Mouse (Mus musculus): ENCODE measurements around the gene Gm47791. TPM values are rescaled to one million over a fixed set of nuclear protein-coding genes. Genes with fewer than 3 reads are reported as not detected.
A peak's percentile ranks its signal among the peaks of the same experiment; 100 is the strongest.

The Gm47791 gene
- not detected for total RNA-seq (2022)

DNA sequence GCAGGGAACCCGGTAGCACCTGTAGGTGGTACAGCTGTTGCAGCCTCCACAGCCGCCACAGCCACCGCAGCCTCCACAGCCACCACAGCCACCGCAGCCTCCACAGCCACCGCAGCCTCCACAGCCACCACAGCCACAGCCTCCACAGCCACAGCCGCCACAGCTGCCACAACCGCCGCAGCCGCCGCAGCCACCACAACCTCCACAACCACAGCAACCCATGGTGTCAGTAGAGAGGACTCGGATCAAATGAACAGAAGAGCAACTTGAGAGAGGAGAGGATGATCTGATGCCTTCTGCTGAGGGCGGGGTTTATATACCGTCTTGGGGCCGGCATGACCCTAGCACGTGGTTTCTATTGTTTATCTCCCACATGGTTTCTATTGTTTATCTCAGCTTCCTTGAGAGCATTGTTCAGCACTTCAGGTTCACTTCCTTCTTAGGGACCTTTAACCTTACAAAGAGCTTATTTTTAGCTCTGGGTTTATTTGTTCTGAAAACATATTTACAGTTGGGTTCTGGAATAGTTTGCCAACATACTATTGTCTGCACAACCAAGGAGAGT, at the start of gene Gm47791:
Gene Gm47791, minus strand, starts transcription at position 222 of the 565 bp plus-strand sequence.
- no peak for DNase-seq (ENCODE audit: low spot score in 2 of 2)

DNA sequence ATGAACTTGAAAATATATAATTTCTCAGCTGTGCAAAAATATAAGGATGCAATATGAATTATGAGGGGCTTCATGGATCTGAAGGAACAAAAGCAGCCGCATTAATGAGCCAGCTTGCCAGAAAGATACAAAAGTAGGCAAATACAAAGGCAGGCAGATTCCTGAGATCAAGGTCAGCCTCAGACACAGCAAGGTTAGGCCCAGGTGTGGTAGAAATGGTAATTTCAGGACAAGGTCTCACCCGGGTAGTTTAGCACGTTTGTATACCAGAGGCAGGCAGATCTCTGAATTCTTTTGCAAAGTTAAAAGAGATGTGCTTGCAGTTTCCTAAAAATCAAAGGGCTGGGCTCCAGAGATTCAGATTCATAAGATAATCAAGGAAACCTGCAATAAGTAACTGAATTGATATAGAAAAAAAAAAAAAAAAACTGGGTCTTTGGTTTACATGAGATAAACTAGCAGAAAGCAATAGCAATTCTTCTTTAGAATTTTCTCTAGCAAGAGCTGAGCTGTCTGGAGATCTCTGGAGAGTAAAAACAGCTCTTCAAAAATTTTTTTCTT, 49.7 kb upstream of the Gm47791 start:
- no peak for DNase-seq (ENCODE audit: low spot score in 2 of 2)

DNA sequence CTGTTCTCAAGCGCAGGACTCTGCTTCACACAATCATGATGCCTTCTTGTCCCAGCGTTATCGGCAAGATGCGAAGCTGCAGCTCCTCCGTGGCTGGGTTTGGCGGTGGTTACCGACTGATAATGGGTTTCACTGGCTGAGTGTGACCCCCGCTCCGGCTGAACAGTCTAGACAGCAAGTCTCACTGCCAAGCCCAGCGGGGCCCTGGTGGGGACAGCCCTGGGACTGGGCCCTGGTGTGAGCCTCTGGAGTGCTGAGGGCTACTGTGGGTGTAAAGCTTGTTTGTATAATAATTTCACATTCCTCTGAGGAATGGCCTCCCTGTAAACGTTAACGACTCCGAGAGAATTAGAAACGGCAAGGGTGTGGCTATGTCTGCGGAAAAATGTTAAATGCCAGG, 49.1 kb upstream of the Gm47791 start:
- DNase-seq (ENCODE audit: low spot score in 2 of 2): no peak

DNA sequence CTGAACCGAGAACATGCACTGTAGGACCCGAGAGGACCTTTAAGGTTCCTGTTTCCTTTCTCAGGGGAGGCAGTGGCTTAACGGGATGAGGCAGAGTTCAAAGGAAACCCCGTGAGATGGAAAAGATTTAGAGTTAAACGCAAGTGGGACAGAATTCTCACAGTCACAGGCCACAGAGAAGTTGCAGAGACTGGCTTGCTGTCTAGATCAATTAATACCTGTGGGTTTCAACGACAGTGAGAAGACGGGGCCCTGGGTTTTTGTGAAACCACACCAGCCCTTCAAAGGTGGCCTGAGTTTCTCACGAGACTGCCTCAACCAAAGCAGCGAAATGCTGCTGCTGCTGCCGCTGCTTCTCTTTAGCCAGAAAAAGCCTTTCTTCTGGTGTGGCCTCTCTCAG, 48.3 kb upstream of the Gm47791 start:
- DNase-seq (ENCODE audit: low spot score in 2 of 2): no peak

DNA sequence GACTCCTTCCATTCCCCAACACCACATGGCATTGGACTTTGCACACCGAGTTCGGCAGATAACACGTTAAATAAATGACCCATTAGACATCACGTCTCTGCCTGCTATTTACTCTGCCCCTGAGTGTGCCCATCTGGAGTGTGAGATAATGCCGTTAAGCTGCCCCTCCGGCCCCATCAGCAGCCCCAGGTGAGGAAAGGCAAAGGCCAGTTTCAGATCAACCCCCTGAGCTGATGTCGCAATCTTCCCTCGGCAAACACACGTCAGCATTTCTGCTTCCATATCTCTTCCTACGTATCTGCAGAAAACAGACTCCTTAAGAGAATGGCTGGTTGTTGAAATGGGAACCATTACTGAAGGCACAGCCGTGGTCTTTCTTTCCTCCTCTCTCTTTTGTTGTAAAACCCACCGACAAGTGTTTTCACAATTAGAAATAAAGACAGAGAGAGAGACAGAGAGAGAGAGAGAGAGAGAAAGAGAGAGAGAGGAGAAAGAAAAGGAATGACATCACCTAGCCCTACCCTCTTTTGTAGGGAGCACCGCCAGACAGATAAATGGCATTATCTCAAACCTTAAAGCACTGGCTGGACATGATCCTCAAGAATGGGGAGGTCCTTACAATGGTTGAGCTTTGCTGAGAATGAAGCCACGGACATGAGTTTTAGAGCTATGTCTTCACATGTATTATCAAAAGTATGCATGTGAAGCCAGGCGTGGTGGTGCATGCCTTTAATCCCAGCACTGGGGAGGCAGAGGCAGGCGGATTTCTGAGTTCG, 45.1 kb upstream of the Gm47791 start:
- DNase-seq (ENCODE audit: low spot score in 2 of 2): no peak

DNA sequence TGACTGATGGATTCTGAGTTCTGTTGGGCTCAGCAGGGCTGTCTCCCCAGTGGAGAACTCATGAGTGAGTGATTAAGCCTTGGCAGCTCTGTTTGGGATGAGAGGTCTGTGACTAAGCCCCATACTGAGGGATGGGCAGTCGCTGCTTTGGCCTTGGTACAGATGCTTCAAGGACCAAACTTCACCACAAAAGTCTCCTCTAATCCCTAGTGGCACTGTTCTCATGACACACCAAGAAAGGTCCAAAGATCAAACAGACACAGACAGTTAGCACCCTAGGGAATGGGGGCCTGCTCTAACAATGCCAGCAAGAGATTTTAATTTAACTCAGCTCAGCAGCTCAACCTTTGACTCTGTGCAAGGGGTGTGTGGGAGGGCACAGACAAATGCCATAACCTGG, 40.7 kb upstream of the Gm47791 start:
- no peak for DNase-seq (ENCODE audit: low spot score in 2 of 2)

DNA sequence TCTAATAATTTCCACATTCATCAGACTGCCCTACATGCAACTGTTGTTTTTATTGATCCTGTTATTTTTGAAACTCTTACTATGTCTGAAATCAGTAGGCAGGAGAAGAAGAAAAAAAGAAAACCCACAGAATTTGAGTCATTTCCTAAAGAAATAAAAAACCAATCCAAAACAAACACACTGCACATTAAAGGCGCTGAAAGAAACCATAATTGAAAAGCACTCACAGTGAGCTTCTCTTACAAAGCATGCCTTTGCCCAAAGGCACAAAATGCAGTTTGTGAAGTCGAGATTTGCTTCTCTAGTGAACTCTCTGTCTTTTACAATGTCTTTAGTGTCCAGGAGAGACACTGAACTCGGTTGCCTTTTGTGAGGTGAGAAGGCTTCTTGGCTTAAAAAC, 37.5 kb upstream of the Gm47791 start:
- no peak for DNase-seq (ENCODE audit: low spot score in 2 of 2)

DNA sequence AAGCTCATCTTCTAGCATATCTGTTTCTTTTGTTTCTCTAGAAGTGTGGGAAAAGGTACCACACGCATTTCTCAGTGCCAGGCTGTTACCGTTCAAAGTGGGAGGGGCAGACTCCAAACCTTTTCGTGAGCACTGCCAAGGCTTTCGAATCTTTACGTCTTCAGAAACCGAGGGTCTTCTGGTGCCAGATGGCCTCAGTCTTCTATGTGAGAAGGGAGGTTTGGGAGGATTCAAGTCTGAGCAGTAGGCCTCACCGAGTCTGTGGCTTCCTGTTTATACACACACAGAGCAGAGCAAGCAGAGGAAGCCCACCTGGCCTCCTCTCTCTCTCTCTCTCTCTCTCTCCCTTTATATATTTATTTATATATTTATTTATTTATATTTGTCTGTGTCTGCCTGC, 36.2 kb upstream of the Gm47791 start:
- no peak for DNase-seq (ENCODE audit: low spot score in 2 of 2)

DNA sequence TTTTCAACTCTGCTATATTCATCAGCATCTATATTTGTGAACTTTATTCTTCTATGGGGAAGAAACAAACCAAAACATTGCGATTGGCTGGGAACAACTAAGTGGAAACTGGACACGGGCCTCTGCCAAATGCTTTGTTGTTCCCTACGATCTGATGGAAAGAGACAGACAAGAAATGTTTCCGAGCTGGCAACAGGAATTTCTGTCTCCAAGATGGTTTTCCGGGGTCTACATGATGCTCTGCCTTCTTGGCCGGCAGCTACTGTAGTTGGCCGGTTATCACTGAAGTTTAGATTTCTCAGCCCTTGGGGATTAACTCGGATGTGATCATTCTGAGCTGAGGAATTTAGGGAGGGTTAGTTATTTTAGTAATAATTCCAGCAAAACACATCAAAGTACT, 35.3 kb upstream of the Gm47791 start:
- DNase-seq (ENCODE audit: low spot score in 2 of 2): no peak

DNA sequence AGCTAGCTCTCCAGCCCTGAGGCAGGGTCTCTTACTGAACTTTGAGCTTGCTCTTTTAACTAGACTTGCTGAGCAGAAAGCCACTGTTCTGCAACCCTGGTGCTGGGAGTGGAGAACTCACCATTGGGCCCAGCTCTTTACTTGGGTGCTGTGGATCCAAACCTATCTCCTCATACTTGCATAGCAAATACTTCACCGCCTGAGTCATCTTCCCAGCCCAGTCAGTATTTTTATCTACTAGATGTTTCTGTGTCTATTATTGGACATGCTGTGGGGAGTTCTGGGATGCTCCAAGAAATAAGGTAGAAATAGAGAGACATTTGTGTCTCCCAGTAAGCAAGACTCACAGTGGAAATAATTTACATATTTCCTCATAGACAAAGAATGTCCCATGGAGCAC, 33.0 kb upstream of the Gm47791 start:
- DNase-seq (ENCODE audit: low spot score in 2 of 2): no peak

DNA sequence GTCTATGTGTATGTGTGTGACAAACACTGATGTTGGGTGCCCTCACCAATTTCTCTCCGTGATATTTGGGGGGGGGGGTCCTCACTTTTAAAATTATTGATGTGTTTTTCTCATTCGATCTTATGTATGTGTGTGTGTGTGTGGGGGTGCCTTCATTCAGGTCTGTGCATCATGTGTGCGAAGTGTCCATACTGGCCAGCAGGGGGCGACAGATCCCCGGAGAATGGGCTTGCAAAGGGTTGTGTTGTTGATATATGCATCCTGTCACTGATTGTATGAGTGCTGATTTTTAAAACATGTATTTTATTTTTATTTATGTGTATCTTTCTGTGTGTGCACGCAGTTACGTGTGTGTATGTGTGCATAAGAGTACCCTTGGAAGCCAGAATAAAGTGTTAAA, 32.6 kb upstream of the Gm47791 start:
- DNase-seq (ENCODE audit: low spot score in 2 of 2): no peak

DNA sequence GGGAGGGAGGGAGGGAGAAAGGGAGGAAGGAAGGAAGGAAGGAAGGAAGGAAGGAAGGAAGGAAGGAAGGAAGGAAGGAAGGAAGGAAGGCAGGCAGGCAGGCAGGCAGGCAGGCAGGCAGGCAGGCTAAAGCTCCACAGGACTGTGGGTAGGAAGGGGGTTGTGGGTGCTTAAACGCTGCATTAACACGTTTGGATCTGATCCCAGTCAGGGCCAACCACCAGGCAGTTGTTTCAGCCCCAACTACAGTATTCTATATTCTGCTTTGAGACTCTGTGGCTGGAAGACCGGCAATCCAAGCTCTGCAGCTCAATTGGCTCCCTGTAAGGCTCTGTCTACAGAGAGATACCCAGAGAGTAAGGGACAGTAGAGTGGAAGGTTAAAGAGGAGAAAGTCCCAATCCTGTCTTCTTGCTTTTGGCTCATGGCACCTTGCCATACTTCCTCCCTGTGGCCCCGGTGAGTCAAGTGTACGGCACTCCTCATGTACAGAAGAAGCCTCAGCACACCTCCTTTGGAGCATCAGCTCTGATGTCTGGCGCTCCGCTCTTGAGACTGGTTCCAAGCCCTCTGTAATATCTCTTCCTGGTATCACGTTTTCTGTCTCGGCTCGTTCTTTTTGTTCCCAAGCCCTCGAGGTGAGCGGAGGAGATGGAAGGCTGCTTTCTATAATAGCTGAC, 30.2 kb upstream of the Gm47791 start:
- DNase-seq (ENCODE audit: low spot score in 2 of 2): no peak

DNA sequence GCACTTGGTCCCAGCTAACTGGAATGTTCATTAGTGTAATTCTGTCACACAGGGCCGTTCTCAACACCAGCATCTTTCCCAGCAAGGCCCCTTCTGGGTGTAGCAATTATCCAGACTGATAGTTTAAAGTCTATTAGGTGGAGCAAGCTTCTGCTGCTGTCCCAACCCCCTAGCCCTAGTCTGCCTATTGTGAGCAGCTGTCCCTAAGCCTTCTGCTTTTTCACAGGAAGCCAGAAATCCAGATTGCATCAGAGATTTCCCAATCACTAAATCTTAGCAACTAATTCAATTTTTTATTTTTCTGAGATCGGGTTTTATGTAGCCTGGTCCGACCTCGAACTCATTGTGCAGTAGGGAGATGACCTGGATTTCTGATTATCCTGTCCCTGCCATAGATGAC, 27.9 kb upstream of the Gm47791 start:
- DNase-seq (ENCODE audit: low spot score in 2 of 2): no peak

DNA sequence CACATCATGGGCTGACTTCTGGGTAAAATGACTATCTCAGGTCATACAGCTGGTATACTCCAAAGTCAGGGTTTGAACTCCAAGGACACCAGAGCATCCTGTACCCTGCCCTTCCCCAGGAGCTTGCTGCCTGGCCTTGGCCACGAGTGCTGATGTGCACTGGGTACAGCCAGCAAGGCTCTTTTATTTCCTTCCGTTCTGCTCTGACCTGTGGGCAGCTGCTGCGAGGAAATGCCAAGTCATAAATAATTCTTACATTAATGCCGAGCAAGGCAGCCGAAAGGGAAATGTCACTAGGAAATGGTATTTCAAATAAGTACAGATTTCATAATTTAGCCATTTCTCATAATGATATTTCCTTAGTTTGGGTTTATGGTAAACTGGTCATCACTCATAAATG, 27.3 kb upstream of the Gm47791 start:
- no peak for DNase-seq (ENCODE audit: low spot score in 2 of 2)

DNA sequence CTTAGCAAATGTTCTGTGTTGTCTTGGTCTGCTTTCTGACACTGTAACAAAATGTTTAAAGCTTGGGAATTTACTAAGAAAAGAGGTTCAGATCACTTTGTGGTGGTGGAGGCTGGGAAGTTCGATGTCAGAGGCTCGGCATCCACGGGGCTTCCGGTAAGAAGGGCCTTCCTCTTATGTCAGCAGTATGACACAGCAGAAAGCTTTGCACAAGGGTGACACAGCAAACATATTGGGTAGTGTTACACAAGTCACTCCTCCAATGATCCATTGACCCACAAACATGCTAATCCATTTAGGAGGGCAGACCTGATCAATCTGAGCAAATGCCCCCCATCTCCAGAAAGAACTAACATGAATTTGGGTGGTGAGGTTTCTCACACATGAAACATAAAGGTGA, 26.0 kb upstream of the Gm47791 start:
- DNase-seq (ENCODE audit: low spot score in 2 of 2): no peak

DNA sequence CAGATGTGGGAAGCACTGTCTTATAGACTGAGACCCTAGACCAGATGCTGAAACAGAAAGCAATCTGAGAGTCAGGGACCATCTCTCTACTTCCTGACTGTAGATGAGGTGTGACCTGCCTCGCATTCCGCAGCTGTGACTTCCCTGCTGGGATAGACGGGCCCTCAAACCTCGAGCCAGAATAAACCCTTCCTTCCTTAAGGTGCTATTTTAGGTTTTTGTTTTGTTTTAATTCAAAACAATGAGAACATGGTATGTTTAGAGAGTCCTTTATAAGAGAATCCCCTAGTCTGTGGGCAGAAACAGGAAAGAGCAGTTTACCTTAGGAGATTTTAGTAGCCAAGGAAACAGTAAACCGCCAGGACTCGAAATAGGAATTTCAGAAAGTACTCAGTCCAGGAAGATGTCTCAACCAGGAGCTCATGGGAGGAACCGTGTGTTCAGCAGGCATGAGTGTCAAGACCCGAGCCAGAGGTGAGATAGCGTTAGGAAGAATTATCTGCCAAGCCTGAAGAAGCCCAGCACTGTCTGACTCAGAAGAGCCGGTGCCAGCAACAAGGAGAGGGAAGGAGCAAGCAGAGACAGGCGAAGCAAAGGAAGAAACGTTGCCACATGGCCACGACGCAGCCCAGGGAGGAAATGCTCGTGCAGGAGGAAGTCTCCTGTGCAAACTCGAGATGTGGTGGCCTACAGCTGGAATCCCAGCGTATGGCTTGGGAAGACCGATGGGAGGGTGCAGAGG, 24.8 kb upstream of the Gm47791 start:
- no peak for DNase-seq (ENCODE audit: low spot score in 2 of 2)

DNA sequence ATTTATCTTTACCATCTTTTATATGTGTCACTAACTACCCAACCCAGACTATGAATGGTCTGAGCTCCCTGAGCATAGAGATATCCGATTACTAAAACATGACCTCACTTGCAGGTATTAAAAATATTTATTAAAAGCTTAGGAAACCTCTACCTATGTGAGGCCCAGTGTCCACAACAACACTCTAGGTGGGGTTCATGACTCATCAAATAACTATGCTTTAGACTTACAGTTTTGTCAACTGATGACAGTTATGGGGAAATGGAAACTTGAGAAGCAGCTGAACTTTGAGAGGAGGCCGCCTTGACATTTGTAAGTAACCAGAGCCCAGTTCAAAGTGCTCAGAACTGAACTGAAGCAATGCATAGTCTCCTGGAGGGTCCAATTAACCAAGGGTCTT, 24.2 kb upstream of the Gm47791 start:
- no peak for DNase-seq (ENCODE audit: low spot score in 2 of 2)

DNA sequence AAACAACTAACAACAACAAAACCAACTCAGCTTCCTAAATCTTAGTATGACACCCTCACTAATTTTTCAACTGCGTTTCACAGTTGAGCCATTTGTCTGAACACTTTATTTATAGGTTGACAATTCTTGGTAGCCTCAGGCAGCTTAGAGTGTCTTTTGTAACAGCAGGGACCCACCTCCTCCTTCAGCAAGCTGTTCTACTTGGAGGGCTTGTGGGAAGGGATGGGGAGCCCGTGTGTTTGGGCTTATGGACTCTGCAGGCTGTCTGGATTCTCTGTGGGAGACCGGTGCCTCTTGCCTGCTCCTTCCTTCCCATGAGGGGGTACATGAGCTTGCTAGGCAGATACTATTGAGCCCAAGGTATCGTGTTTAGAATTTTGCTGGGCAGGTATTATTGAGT, 22.9 kb upstream of the Gm47791 start:
- peak; percentile 39 to 58 for DNase-seq (ENCODE audit: low spot score in 2 of 2)

DNA sequence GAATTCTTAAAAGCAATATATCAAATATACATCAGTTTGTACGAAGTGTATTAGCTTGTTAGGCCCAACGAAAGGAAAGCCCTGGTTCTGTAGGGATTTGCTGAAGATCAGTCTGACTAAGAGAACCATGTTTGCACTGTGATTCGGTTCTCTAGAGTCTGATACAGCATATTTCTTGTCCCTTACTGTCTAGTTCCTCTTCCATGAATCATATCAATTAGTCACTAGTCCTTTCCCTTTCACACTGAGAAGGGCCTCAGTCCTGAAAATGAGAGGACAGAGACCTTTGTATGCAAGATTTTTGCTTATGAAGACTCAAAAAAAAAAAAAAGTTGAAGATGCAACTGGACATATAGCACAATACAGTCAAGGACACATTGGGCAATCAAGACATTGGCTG, 22.1 kb upstream of the Gm47791 start:
- no peak for DNase-seq (ENCODE audit: low spot score in 2 of 2)

DNA sequence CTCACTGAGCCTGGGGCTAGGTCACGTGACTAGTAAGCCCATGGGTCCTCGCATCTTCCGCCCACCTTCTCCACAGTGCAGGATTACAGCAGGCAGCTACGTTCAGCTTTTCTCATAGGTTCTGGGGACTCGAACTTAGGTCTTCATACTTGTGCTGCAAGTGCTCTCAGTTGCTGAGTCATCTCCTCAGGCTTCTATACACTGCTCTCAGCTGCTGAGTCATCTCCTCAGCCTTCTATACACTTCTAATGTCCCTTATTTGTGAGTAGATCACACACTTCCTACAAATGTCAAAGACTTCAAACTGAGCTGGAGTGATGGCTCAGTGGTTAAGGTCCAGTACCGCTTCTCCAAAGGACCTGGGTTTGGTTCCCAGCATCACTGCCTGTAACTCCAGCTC, 21.2 kb upstream of the Gm47791 start:
- no peak for DNase-seq (ENCODE audit: low spot score in 2 of 2)

DNA sequence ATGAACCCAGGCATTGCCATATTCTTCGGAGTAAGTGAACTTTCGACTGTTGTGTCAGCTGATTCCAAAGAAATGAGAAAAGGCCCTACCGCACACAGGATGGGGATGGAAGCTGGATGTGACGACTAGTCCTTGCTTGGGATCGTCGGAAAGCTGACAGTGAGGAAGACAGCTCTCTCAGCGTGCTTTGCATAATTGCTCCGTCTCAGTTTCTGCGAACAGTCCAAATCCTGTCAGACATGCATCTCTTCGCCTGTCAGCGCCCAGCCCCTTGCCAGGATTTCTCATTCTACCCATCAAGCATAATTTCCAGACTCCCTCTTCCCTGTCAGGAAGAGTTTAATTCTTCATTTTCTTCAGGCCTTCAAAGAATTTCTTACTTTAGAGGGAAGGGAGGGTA, 20.1 kb upstream of the Gm47791 start:
- DNase-seq (ENCODE audit: low spot score in 2 of 2): no peak

DNA sequence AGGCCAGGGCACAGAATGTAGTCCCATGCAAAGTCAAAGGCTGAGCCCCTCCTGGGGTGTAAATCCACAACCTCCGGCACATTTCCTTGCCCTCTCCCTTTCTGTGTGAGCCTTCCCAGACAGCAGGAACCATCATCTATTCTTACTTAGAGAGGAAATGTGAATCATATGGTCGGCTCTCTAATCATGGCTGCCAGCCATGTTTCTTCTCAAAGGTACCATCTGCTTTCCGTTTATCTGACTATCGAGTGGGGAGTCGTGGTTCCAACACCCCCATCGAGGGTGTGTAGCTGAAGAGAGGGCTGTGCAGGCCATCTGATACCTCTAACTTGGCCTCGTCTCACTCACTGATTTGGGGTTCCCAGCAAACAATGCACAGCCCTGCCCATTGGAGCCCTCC, 17.0 kb upstream of the Gm47791 start:
- DNase-seq (ENCODE audit: low spot score in 2 of 2): peak; percentile 70 to 71

Measured in layer of hippocampus, adult 8-10 months (tissue).